Mouse (Mus musculus): ENCODE results near the gene Slamf8.

The Slamf8 gene

DNA sequence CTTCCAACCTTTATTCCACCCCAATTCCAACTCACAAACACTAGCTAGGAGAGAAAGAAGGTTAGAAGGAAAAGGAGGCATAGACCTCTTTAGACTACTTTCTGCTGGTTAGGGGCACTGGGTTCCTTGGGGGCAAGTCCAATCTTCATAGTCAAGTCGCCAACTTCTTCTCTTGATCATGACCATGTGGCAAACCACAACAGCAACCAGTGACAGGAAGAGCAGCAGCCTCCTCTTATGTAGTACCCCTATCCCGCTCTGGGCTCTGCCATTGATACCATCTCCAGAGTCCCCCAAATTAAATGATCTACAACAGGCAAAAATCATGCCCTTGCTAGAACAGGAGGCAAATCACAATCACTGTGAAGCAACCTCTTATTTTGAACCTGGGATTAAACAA, 3.6 kb upstream of the Slamf8 start:
- no peak for DNase-seq (ENCODE audit: extremely low read depth, low read depth)

DNA sequence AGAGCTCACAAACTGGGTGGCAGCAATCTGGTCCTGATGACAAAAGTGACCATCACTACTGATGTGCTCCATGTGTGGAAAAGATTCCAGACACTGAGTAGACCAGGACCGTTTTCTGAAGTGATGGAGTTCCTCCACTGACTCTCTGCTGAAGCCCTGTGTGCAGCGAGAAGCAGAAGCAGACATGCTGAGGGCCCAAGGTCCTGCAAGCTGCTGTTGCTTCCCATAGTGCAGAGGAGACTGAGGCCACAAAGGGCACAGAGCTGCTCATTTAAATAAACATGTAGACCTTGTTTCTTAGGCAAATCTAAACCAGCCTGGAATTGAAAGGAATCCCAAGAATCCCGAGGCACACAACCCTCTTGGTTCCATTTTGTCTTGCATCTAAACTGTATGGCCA, 3.0 kb upstream of the Slamf8 start:
- no peak for DNase-seq (ENCODE audit: extremely low read depth, low read depth)

DNA sequence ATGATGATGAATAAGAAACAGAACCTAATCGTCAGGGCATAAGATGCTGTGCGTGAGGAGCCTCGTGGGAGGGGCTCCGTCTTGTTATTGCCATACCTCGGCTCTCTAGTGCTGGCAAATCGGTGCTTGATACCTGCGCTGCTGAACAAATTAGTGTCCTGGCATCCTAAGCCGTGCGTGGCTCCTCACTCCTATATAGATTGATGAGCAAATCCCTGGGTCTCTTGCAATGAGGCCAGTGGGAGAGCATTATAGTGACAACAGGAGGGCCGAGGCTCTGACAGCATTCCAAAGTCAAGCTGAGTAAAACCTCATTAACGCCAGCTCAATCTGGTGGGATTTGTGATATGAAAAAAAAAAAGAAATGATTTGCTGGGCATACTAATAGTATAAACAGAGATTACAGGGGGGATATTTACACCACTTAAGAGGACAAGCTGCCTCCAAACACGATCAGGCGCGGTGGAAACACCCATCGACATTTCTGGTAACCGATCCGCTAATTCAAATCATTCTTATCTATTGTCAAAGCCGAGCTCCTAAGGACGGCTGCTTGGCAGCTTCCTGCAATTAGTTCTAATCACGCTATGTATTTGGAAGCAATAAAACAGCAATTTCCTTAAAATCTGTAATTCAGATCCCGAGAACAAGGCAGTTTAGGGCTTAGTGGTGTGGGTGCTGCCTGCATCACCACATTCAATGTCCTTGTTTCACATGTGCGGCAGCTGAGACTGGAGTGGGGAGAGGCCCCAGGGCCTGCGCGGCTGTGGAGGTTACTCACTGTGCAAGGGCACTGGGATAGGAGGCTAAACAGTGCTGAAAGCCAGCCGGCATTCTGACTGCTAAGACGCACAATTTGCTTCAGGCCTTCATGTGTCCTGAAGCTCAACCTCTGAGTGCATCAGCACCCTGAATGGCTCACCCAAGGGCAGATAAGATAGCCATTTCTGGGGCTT, 4.5 kb downstream of the Slamf8 start:
- DNase-seq (ENCODE audit: extremely low read depth, low read depth): no peak

DNA sequence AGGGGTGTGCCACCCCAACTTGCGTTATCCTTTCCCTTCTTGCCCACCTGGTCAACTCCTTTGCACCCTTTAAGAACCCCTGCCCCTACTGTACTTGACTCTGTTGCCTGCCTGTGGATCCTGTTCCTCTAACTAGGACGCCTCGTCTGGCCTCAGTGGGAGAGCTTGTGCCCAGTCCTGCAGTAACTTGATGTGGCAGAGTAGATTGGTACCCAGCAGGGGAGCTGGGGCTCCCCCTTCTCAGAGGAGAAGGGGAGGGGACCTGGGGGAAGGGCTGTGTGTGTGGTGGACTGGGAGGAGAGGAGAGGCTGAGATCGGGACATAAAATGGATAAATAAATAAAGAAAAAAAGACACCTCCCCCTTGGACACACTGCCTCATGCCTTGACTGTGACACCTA, 5.3 kb downstream of the Slamf8 start:
- DNase-seq (ENCODE audit: extremely low read depth, low read depth): no peak

DNA sequence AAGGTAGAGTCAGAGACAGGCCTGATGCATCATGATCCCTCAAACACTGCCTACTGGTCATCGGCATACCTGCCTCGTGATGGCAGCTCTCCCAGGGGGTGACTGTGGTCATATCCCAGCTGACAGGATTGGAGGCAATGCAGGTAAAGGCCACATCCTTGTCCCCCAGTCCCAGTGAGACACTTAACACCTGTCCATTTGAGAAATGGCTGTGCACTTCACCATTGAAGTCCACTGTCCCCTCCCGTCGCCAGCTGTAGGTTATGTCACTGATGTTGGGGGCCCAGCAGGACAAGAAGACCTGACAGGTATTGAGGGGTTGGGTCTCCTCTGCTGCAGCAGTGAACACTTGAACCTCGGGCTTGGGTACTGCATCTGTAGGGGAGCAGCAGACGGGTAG, 6.1 kb downstream of the Slamf8 start:
- DNase-seq (ENCODE audit: extremely low read depth, low read depth): no peak

DNA sequence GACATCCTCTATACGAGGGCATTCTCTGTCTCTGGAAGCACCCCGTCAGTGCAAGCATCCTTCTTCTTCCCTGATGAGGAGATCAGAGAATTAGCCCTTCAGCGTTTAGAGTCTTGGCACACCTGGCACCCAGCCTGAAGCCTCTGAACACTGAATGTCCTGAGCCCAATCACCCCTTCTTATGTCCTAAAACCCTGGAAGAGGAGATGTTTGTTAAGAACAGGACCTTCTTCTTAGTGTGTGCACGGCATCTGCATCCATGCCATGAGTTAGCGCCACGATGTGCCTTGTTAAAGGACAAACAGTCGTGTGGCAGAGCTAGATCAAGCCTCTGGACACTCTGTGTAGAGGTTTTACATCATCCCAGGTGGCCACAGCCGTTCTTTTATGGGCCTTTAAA, 7.9 kb downstream of the Slamf8 start:
- DNase-seq (ENCODE audit: extremely low read depth, low read depth): no peak

DNA sequence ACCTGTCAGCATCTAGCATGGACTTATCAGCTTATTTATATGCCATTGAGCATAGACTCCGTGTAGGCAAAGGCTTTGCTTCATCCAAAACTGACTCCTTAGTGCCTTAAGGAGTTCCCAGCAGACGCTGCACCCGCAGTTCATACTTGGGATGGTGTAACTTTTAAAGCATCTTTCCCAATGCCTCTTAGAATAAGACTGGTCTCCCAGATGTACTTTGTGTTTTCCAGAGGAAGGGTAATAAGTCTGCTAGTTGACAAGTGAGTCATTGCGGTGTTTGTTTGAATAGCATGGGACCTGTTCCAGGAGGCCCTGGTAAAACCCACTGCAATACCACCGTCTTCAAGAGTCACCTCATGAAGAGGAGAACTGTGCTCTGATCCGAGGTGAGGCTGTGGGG, 10.3 kb downstream of the Slamf8 start:
- no peak for DNase-seq (ENCODE audit: extremely low read depth, low read depth)

DNA sequence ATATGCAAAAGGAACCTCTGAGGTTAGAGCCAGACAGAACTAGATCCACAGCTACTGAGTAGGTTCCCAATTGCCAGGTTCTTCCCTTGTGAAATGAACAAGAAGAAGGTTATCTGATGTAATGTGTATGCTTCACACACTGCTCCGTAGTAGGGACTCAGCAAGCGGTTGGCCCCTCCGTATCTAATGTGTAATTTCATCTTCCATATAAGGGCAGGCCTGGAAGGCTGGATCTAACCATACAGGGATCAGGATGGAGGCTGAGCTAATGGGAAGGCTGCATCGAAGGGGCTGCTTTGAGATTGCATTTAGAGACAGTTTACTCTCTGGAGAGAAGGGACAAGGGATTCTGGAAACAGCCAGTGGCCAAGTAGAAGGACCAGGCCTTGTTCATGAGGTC, 22.6 kb downstream of the Slamf8 start:
- DNase-seq (ENCODE audit: extremely low read depth, low read depth): no peak

DNA sequence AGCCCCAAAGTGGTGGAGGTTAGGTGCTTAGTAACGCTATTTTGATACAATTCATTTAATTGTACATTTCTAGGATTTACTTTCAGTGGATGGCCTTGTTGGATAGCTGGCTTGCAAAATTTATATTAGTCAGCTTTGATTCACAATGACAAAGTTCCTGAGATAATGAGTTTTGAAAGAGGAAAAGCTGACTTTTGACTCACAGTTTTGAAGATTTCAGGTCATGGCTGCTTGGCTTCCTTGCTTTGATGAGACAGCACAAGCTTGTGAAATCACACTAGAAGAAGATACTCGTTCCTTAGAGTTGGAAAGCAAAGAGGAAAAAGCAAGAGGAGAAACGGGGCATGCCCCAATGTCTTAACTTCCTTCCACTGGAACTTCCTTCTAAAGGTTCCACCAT, 24.2 kb downstream of the Slamf8 start:
- DNase-seq (ENCODE audit: extremely low read depth, low read depth): no peak

DNA sequence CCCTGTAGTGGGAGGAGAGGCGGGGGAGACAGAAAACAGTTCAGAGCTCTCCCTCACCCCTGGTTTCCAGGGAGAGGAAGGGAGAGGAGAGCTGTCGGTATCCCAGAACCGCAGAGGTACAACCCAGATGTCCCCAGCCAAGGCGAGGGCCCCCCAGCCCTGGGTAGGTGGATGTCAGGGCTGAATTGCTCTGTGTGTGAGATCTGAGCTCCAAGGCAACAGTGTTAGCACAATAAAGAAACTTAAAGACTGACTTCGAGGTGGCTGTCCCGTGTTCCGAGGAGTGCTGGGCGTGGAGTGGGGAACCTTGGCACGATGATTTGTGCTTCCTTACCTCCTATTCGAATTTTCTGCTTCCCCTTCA, 26.9 kb downstream of the Slamf8 start:
- DNase-seq (ENCODE audit: extremely low read depth, low read depth): no peak

DNA sequence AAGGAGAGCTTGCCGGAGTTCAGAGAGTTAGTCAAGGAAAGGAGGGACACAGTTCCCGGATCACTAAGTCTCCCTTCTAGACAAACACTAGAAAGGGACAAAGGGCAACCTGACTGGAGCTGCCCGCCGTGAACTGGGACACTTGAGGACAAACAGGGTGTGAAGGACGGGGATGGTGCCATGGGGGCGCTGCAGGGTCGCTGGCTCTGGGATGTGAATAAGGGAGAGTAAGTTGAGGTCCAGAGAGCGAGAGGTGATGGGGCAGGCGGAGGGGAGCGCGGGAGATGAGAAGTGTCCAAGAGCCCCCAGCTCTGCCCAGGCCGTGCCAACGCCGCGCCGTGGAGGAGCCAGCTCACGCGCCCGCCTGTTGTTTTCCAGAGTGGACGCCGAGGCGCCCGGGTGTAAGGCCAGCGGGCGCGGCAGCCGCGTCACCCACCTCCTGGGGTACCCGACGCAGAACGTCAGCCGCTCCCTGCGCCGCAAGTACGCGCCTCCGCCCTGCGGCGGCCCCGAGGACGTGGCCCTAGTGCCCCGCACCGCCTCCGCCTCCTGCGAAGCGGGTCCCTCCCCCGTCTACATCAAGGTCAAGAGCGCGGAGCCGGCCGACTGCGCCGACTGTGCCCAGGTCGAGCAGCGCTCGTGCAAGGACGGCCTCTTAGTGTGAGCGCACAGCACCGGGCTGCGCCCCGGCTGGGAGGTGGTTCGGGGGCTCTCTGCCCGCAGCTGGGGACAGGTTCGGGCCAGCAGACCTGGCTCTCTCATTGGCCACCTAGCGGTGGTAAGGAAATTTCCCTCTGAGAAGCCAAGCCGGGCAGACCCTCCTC, 27.5 kb downstream of the Slamf8 start:
- no peak for DNase-seq (ENCODE audit: extremely low read depth, low read depth)

DNA sequence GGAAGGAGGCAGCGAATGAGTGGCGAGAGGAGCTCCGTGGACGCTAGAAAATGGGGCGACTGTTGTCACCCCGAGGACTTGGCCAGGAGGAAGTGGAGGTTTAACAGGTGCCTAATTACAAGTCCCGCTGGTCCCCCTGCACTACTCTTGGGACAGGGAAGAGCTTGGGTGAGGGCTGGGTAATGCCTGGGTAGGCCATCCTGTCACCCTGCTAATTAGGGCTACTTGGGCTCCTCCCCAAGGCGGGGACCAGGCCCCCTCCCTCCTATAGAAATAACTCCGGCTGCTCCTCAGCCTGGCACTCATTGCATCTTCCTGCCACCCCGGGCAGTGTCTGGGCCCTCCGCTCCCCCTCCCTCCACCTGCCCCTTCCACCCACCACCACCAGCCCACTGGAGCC, 34.7 kb downstream of the Slamf8 start, which contains the start of gene Vsig8:
Gene Vsig8, plus strand, starts transcription at position 301 of the 400 bp plus-strand sequence.
- no peak for DNase-seq (ENCODE audit: extremely low read depth, low read depth)

DNA sequence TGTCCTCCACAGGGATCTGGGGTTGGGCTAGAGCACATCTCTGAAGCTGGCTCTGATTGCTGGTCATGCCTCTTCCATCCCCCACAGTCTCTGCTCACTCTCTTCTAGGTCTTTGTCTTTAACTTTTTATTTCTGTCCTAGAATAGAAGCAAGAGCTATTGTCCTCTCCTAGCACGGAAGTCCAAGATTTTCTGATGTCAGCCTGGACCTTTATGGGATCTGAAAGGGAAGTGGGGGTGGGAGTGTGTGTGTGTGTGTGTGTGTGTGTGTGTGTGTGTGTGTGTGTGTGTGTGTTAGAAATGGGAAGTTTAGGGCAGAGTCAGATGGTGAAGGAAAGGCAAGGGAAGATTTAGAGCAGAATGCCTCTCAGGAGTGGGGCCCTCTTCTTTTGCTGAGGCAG, 37.7 kb downstream of the Slamf8 start:
- DNase-seq (ENCODE audit: extremely low read depth, low read depth): no peak

DNA sequence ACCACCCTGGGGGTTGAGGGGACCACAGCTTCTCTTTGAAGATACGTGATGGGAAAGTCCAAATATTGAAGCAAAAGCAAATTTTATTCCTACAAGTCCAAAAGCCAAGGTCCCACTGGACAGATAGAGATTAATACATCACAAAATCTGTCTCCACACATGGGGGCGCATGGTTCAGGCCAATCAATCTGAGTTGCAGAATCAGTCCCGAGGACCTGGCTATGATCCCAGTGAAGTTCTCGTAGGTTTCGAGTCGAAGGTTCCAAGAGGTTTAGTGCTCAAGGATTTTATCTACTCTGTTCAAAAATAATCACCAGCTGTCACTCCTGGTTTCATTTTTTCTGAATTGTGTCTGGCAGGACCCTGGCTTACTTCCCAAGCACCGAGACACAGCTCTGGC, 39.4 kb downstream of the Slamf8 start:
- DNase-seq (ENCODE audit: extremely low read depth, low read depth): no peak

DNA sequence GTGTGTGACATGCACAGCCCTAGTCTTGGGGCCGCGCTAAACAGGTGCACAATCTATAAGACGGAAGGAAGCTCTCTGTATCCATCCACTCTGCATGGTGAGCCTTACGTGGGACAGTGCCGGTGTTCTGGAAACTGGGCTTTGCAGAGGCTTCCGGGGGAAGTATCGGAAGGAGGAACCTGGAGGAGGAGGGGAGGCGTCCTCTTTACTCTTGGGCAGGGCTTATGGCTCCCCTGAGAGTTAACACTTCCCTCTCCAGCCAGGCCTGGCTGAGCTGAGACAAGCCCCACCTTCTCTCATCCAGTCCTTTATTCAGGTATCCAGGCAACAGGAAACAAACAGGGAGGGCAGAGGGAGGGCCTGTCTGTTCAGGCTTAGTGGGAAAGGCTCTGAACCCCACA, 39.8 kb downstream of the Slamf8 start:
- peak; percentile 70 for DNase-seq (ENCODE audit: extremely low read depth, low read depth)

DNA sequence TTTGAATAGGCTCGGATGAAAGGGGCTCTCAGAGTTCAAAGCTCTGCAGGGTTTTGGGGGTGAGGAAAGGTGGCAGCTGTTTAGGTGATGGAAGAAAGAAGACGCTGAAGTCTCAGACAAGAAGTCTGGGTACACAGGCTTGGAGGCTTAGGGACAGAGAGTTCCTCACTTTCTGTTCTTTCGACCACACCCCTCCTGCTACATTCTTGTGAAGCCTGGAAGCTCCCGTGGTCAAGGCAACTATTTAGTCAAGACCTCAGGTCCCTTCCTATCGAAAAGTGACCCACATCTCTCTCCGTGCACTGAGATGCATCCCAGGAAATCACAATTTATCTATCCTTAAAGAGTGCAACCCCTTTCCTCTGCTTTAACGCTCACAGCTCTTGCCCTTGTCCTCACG, 40.7 kb downstream of the Slamf8 start:
- DNase-seq (ENCODE audit: extremely low read depth, low read depth): no peak

DNA sequence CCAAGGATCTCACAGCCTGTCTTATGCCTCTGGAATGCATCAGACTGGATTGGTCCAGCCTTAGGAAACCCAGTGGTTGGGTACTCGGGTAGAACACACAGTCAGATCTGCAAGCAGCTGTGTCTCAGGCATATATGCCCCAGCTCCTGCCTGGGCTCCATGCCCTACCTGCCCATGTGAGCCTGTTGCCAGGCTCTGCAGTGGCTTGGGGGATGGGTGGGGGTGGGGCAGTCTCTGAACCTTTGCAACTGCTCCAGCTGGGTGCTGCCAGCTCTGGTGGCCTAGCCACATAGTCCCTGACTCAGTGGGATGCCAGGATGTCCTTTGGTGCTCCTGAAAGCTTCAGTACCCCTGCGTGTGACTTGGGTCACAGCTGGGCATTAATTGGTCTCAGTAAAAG, 41.1 kb downstream of the Slamf8 start:
- DNase-seq (ENCODE audit: extremely low read depth, low read depth): no peak

DNA sequence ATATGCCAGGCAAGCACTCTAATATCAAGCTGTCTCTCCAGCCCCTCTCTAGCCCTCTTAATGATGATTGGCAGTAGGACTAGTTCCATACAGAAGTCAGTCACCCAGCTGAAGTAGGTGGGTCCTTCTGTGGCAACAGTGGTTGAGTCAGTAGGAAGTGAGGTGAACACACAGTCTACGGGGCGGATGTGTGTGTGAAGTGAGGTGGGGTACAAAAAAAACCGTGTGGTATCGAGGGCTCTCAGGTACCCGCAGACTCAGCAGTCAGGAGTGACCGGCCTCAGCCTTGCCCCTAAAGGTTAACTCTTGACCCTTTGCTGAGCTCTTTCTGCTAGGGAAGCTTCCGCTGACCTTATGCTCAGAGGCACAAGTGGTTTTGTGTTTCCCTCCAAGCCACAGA, 41.9 kb downstream of the Slamf8 start:
- DNase-seq (ENCODE audit: extremely low read depth, low read depth): no peak

DNA sequence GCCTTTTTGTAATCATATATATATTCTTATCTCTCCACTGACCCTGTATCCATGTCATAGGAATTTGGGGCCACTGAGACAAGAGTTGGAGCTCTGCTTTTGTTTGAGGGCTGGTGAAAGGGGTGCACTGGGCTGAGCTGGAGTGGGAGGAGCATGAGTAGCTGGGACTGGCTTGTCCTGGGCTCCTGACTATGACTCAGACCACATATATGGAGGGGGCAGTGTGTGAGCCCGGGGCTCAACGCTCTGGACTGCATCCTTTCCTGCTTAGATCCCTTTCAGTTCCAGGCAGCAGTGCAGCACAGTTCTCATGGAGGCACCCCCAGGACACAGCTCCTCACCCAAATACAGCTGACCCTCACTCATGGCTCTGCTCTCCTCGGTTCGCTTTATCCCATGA, 44.3 kb downstream of the Slamf8 start:
- no peak for DNase-seq (ENCODE audit: extremely low read depth, low read depth)

DNA sequence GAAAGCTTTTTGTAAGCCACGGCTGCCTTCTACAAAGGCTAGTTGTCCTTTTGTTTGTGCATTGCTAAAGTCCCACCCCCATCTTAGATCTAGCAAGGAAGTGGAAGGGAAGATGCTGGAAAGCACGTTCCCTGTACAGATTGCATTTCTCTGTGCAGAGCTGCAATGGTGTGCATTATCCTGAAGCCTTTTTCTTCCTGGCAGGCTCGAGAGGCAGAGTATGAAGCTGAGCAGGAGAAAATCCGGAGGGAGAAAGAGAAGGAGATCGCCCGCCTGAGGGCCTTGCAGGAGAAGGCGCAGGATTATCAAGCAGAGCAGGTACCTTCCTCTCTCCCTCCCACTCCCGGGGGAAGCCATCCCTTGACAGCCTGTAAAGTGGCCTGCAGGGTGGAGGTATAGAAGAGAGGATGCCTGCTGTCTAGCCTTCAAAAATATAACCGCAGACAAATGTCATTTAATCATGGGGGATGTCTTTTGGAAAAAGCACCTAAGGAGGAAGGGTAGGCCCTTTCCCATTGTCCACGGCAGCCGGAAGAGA, 50.0 kb downstream of the Slamf8 start:
- DNase-seq (ENCODE audit: extremely low read depth, low read depth): no peak

DNA sequence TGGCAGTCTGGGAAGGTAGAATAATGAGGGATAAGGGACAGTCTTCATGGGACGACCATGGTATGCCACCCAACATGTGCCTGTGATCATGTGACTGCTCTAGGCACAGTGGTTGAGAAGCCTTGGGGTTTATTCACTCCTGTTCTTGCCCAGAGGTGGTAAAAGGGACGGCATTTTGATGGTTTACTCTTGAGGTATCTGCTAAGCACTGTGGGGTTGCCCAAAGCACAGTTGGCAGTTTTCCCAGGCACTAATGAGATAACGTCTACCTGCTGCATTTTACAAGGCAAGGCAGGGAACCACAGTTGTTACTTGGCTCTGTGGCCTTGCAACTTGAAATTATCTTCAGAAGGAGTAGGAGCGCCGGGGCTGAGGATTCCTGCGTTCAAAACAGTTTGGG, 50.5 kb downstream of the Slamf8 start:
- DNase-seq (ENCODE audit: extremely low read depth, low read depth): no peak

DNA sequence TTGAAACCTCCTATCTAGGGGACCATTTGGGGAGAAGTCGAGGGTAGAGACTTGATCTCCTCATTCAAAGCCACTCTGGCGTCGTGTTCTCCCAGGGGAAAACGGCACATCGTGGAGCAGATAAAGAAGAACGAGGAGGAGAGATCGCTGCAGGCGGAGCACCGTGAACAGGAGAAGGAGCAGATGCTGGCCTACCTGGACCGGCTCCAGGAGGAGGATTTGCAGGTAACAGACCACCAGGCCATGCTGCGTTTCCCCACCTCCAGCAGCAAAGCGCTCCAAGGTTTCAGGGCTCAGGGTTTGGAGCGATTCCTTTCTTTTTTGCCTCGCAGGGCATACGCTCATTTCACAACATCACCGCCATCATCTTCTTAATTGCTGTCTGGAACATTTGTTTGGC, 55.3 kb downstream of the Slamf8 start:
- DNase-seq (ENCODE audit: extremely low read depth, low read depth): no peak
